Mouse (Mus musculus): Measurements from ENCODE around the gene Sbf2. TPM values are rescaled to one million over a fixed set of nuclear protein-coding genes. Genes with fewer than 3 reads are reported as not detected.
A peak's percentile ranks its signal among the peaks of the same experiment; 100 is the strongest.

Gene Sbf2
- polyA plus RNA-seq, 1 experiment, result 5.5 TPM

DNA sequence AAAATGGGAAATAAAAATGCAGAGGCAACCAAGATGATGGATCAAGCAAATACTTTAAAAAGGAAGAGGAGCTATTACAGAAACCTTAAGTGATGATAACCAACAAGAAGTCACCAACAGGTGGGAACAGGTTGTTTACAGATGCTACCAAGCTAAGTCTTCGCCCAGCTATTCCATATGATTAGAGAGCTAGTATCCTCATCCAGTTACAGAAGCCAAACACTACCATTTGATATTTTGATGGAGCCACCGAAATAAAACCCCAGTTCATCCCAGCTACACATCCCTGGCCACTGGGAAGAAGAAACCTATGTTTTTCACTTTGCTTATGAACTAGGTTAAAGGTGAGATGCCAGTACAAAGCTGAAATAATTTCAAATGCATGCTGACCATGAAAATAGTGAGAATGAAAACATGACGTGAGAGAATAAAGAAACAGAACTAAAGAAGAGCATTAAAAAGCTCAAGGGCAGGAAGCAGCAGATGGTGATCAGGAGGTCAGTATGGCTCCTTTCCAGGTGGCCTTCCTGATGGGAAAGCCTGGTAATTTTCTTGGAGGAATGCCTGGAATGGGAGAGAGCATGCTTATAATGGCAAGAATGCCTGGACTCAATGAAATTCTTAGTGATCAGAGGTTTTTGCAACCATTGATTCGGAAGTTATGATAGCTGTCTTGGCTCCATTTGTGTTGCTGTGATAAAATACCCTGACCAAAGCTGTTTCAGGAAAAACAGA is 48.7 kb downstream of the Sbf2 start:
- Histone ChIP-seq H3K4me3 (ENCODE audit: extremely low read depth, insufficient read depth, insufficient read length) (no peak overlapping the region), H3K27me3 (ENCODE audit: control insufficient read depth, insufficient read depth, low read length) (no peaks in the 10 kb centered on the region), H3K4me1 (ENCODE audit: control insufficient read depth, insufficient read depth, insufficient read length) (no peaks in the 10 kb centered on the region), H3K27ac (ENCODE audit: insufficient read depth, low read length) (no peak overlapping the region), H3K36me3 (ENCODE audit: control insufficient read depth, insufficient read depth, low read length) (no peaks in the 10 kb centered on the region)
- TF ChIP-seq POLR2A (IDR thresholded peaks at IDR 0.05; ENCODE audit: low read depth, low read length), result no peak
- no peak for TF ChIP-seq CTCF (IDR thresholded peaks at IDR 0.05; ENCODE audit: extremely low read depth, insufficient read depth, insufficient read length, insufficient replicate concordance)
- whole genome bisulfite sequencing, result 77% methylated on average over 4 of the region's 4 CpGs
- no peak for DNase-seq (ENCODE audit: low read depth in 1 of 2, low spot score in 2 of 2)

DNA sequence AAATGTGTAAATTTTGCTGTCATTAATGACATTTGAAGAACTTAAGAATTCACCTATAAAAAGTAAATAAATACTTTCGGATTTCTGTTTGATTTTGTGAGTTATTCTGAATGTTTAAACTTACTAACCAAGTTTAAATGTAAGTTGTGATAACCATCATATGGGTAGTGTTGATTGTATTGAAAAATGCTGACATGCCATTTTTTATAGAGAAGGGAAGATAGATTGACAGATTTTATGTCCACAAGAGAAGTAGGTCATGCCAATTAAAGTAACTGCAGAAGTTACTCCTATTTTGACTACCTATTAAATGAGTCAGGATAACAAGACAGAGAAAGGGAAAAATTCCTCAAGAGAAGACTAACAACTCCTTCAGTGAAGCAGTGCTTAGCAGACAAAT is 53.1 kb downstream of the Sbf2 start:
- Histone ChIP-seq H3K4me1 (ENCODE audit: control insufficient read depth, insufficient read depth, insufficient read length) (no peaks in the 10 kb centered on the region), H3K4me3 (ENCODE audit: extremely low read depth, insufficient read depth, insufficient read length) (no peak overlapping the region), H3K27me3 (ENCODE audit: control insufficient read depth, insufficient read depth, low read length) (no peaks in the 10 kb centered on the region), H3K27ac (ENCODE audit: insufficient read depth, low read length) (no peak overlapping the region), H3K36me3 (ENCODE audit: control insufficient read depth, insufficient read depth, low read length) (no peaks in the 10 kb centered on the region)
- no peak for DNase-seq (ENCODE audit: low read depth in 1 of 2, low spot score in 2 of 2)
- 85% methylated on average over 1 of the region's 1 CpGs for WGBS
- TF ChIP-seq CTCF (IDR thresholded peaks at IDR 0.05; ENCODE audit: extremely low read depth, insufficient read depth, insufficient read length, insufficient replicate concordance) (no peak), POLR2A (IDR thresholded peaks at IDR 0.05; ENCODE audit: low read depth, low read length) (no peak)

DNA sequence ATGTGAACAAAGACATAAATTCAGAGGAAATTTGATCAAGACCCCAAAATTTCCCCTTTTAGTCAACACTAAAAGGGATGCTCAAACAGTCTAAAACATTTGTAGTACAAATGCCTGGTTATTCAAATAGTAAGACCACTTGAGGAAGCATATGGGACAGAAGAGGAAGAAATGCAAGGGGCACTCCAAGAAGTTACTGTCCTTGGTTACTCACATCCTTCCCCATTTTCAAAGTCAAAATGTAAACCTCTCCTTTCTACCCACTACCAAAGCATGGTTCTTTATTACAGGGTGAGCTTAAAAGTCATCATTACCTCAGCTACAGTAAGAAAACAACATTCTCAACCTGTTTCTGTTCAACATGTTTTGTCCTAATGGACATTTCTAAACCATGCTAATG is 57.7 kb downstream of the Sbf2 start:
- no peak overlapping the region for H3K4me3 ChIP-seq (ENCODE audit: extremely low read depth, insufficient read depth, insufficient read length)
- TF ChIP-seq POLR2A (IDR thresholded peaks at IDR 0.05; ENCODE audit: low read depth, low read length), result no peak
- TF ChIP-seq CTCF (IDR thresholded peaks at IDR 0.05; ENCODE audit: extremely low read depth, insufficient read depth, insufficient read length, insufficient replicate concordance), result no peak
- H3K4me1 ChIP-seq (ENCODE audit: control insufficient read depth, insufficient read depth, insufficient read length), result 0 out of 2 replicates have a peak, but pooled peaks cover 2% of the 10 kb centered on the region
- DNase-seq (ENCODE audit: low read depth in 1 of 2, low spot score in 2 of 2), result no peak
- H3K36me3 ChIP-seq (ENCODE audit: control insufficient read depth, insufficient read depth, low read length), result no peaks in the 10 kb centered on the region
- H3K27me3 ChIP-seq (ENCODE audit: control insufficient read depth, insufficient read depth, low read length), result no peaks in the 10 kb centered on the region
- H3K27ac ChIP-seq (ENCODE audit: insufficient read depth, low read length), result no peak overlapping the region

DNA sequence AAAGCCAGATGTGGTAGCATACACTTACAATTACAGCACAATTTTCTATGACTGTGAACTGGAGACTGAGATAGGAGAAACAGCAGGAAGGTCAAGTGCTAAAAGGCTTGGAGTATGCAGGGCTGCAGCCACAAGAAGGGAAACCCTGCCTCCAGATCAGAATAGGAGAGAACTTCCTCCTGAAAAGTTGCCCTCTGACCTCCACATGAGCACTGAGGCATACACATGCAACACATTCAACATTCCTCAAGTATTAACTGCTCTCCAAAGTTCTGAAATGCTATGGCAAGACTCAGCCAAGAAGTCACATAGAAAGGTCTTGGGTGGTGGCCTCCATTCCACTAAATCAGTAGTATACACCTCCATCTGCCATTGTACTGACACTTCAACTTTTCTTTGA is 58.5 kb downstream of the Sbf2 start:
- no peak for TF ChIP-seq POLR2A (IDR thresholded peaks at IDR 0.05; ENCODE audit: low read depth, low read length)
- no peak for TF ChIP-seq CTCF (IDR thresholded peaks at IDR 0.05; ENCODE audit: extremely low read depth, insufficient read depth, insufficient read length, insufficient replicate concordance)
- H3K4me3 ChIP-seq (ENCODE audit: extremely low read depth, insufficient read depth, insufficient read length), result no peak overlapping the region
- no peak overlapping the region for H3K27ac ChIP-seq (ENCODE audit: insufficient read depth, low read length)
- DNase-seq (ENCODE audit: low read depth in 1 of 2, low spot score in 2 of 2), result no peak
- no peaks in the 10 kb centered on the region for H3K36me3 ChIP-seq (ENCODE audit: control insufficient read depth, insufficient read depth, low read length)
- H3K4me1 ChIP-seq (ENCODE audit: control insufficient read depth, insufficient read depth, insufficient read length), result 0 out of 2 replicates have a peak, but pooled peaks cover 2% of the 10 kb centered on the region
- H3K27me3 ChIP-seq (ENCODE audit: control insufficient read depth, insufficient read depth, low read length), result no peaks in the 10 kb centered on the region

DNA sequence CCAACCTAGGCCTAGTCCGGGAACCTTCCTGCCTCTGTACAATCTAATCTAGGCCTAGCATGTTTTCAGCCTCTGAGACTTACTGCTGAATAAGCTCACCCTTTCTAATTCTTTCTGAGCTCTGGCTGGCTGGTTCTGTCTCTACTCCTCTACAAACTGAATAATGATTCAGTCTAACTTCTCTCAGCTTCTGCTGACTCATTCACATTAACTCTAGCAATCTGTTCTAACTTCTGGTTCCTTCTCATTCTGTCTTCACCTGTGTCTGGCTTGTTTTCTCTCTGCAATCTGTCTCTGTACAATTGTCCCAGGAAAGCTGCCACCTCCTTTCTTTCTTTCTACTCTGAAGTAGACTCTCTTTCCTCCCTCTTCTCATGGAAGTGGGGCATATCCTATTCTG is 59.5 kb downstream of the Sbf2 start:
- no peak overlapping the region for H3K27ac ChIP-seq (ENCODE audit: insufficient read depth, low read length)
- H3K36me3 ChIP-seq (ENCODE audit: control insufficient read depth, insufficient read depth, low read length), result no peaks in the 10 kb centered on the region
- WGBS, result 86% methylated on average over 1 of the region's 1 CpGs
- no peak overlapping the region for H3K4me3 ChIP-seq (ENCODE audit: extremely low read depth, insufficient read depth, insufficient read length)
- no peaks in the 10 kb centered on the region for H3K27me3 ChIP-seq (ENCODE audit: control insufficient read depth, insufficient read depth, low read length)
- no peak for DNase-seq (ENCODE audit: low read depth in 1 of 2, low spot score in 2 of 2)
- H3K4me1 ChIP-seq (ENCODE audit: control insufficient read depth, insufficient read depth, insufficient read length), result 0 out of 2 replicates have a peak, but pooled peaks cover 2% of the 10 kb centered on the region
- TF ChIP-seq CTCF (IDR thresholded peaks at IDR 0.05; ENCODE audit: extremely low read depth, insufficient read depth, insufficient read length, insufficient replicate concordance), result no peak

DNA sequence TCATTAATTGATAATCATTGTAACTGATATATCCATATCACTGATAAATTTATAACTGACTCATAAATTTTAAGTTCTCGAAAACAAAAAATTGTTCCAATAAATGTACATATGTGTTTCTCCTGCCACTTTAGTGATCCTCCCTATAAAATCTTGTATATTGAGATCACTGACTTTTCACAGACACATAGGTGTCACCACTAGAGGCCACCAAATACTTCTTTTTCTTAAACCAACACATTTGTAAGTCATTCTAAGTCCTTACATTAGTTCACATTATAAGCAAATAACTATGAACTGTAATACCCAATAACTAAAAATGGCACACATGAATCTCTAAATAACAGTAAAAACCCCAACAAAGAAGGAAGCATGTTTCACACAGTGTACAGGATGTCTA is 66.5 kb downstream of the Sbf2 start:
- H3K4me1 ChIP-seq (ENCODE audit: control insufficient read depth, insufficient read depth, insufficient read length), result no peaks in the 10 kb centered on the region
- no peak overlapping the region for H3K27ac ChIP-seq (ENCODE audit: insufficient read depth, low read length)
- H3K27me3 ChIP-seq (ENCODE audit: control insufficient read depth, insufficient read depth, low read length), result no peaks in the 10 kb centered on the region
- TF ChIP-seq POLR2A (IDR thresholded peaks at IDR 0.05; ENCODE audit: low read depth, low read length) (no peak), CTCF (IDR thresholded peaks at IDR 0.05; ENCODE audit: extremely low read depth, insufficient read depth, insufficient read length, insufficient replicate concordance) (no peak)
- H3K4me3 ChIP-seq (ENCODE audit: extremely low read depth, insufficient read depth, insufficient read length), result no peak overlapping the region
- peak in 1 of 2 experiments; percentile 3 for DNase-seq (ENCODE audit: low read depth in 1 of 2, low spot score in 2 of 2)
- 78% methylated on average over 1 of the region's 1 CpGs for WGBS
- no peaks in the 10 kb centered on the region for H3K36me3 ChIP-seq (ENCODE audit: control insufficient read depth, insufficient read depth, low read length)

DNA sequence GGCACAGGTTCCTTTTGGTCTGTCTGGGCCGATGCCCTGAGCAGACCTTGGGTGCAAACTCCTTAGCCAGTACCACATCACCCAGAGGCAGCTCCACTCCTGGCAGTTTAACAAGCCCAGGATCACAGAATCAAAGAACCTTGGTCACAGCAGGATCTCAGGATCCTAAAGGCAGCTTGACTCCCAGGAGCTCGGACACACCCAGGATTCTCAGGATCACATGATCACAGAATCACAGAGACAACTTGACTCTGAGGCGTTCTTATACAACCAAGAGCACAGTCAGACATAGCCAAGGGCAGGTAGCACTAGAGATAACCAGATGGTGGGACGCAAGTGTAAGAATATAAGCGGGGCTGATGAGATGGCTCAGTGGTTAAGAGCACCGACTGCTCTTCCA is 71.4 kb downstream of the Sbf2 start:
- Histone ChIP-seq H3K4me1 (ENCODE audit: control insufficient read depth, insufficient read depth, insufficient read length) (no peaks in the 10 kb centered on the region), H3K27me3 (ENCODE audit: control insufficient read depth, insufficient read depth, low read length) (no peaks in the 10 kb centered on the region), H3K36me3 (ENCODE audit: control insufficient read depth, insufficient read depth, low read length) (no peaks in the 10 kb centered on the region), H3K4me3 (ENCODE audit: extremely low read depth, insufficient read depth, insufficient read length) (no peak overlapping the region), H3K27ac (ENCODE audit: insufficient read depth, low read length) (no peak overlapping the region)
- 95% methylated on average over 6 of the region's 6 CpGs for WGBS
- TF ChIP-seq POLR2A (IDR thresholded peaks at IDR 0.05; ENCODE audit: low read depth, low read length) (no peak), CTCF (IDR thresholded peaks at IDR 0.05; ENCODE audit: extremely low read depth, insufficient read depth, insufficient read length, insufficient replicate concordance) (no peak)
- no peak for DNase-seq (ENCODE audit: low read depth in 1 of 2, low spot score in 2 of 2)

All from spleen, adult 2 months (tissue).